Mouse (Mus musculus) layer of hippocampus, postnatal 14 days (tissue): ENCODE measurements around the gene Tcp10c. TPM values are rescaled to one million over a fixed set of nuclear protein-coding genes. Genes with fewer than 3 reads are reported as not detected.
"Not testable (repeated sequence)": the region's sequence is repeated elsewhere in the genome, so short reads cannot be mapped to it uniquely, and the experiment has no call there.

Experiments
- DNase-seq, 2 experiments: peaks; one replicate each; pipeline ENCODE4 v3.0.0; 2021 to 2022; ENCODE audit warnings: low spot score in 2 of 2, mixed read lengths in 1 of 2
- long read RNA-seq, 2 experiments: library from polyadenylated mRNA; stranded (forward); transcript quantifications; one replicate each; pipeline ENCODE4 v2.0.0; 2021
- total RNA-seq, 2 experiments: library from RNA; stranded (reverse); gene quantifications; 2 replicates each; pipeline ENCODE4 v1.2.3; 2021

Gene Tcp10c
- under 1 TPM in 1 of 2 experiments, not detected in 1; 0.21 TPM for total RNA-seq
- long read RNA-seq, experiment 1: 0 reads
- long read RNA-seq, experiment 2: 0 reads

DNA sequence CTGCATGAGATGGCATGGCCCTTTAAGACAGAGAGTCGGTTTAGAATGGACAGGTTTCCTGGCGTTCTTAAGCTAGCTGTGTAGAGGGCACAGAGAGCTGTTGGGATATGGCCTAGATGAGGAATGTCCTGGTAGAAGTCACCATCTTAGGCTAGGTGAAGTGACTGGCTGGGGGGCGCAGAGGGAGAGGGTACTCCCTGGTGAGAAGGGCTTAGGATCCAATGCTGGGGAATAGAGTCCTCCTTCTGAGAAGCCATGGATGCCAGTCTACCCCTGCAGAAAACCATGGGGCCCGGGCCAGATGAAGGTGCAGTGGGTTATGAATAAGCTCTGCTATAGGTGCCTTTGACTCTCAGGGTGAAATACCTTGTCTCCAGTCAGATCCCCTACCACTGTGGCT is at the start of gene Tcp10c:
Tcp10c (plus strand) TSS at position 52 of the 400 bp plus-strand sequence.
- not testable (repeated sequence) for DNase-seq

GRCm38 (mm10) chr17:13307852-13308251 is 46.5 kb upstream of the Tcp10c start:
- DNase-seq: not testable (repeated sequence)

- peak in 1 of 2 experiments; percentile 13 for DNase-seq
Measured at GRCm38 (mm10) chr17:13308344-13308743, 46.0 kb upstream of the Tcp10c start.

- DNase-seq: not testable (repeated sequence)
Measured at GRCm38 (mm10) chr17:13308746-13309145, 45.6 kb upstream of the Tcp10c start.

DNA sequence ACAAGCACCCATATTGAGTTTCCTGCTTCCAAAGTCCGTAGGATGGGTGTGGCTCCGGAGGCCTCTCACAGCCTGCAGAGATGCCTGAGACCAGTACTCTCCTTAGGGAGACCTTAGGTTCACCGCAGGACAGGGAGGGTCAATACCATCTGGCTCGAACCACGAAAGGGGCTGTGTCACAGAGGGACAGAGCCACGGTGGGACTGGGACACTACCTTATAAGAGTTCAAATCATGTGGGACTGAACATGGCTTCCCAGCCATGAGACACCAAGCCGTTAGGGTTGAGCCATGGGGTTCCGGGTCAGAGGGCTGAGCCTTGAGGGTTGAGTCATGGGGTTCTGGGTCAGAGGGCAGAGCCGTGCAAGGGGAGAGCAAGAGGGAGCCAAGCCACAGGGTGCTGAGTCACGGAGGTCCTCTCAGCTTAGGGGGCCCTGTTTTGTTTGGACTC is 45.2 kb upstream of the Tcp10c start:
- not testable (repeated sequence) for DNase-seq

- DNase-seq: not testable (repeated sequence)
Measured at GRCm38 (mm10) chr17:13329967-13330366, 24.4 kb upstream of the Tcp10c start.

DNA sequence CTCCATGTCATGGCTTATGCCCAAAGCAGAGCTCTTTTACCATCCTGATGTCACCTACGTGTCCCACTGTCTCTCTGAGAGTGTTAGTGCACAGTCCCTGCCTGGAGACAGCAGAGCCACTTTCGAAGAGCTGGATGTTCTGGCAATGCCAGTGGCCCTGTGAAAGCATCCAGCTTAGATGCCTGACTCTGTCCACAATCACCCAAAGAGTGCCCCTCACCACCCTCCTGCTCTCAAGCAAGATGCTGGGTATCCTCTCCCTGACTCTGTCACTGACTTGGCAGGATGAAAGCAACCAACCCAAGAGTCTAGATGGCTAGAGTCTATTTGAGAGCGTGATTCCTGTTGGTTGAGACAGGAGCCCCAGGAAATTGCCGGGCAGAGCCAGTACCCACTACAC is 23.2 kb upstream of the Tcp10c start:
- not testable (repeated sequence) for DNase-seq

GRCm38 (mm10) chr17:13332496-13332895 is 21.9 kb upstream of the Tcp10c start:
- DNase-seq: not testable (repeated sequence)

GRCm38 (mm10) chr17:13336979-13337749 is 17.2 kb upstream of the Tcp10c start:
- peak; percentile 64 to 70 for DNase-seq

DNA sequence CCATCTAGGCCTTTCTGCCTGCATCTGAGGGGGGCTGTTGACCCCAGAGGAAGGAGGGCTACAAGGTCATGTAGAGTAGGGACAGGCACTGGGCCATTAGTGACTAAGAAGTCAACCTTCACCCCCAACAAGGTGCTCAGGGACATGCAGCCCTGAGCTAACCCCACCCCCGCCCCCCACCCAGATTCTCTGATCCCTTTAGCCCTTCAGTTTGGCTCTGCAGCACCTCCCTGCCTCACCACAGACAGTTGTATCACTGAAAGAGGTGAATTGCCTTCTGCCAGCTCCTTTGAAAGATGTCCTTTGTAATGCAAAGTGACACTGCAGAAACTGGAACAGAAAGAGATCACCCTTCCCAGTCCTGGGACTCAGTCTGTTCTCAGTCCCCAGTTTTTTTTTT is 16.4 kb upstream of the Tcp10c start:
- DNase-seq: not testable (repeated sequence)

- DNase-seq: not testable (repeated sequence)
Measured at GRCm38 (mm10) chr17:13340071-13340470, 14.3 kb upstream of the Tcp10c start.

DNA sequence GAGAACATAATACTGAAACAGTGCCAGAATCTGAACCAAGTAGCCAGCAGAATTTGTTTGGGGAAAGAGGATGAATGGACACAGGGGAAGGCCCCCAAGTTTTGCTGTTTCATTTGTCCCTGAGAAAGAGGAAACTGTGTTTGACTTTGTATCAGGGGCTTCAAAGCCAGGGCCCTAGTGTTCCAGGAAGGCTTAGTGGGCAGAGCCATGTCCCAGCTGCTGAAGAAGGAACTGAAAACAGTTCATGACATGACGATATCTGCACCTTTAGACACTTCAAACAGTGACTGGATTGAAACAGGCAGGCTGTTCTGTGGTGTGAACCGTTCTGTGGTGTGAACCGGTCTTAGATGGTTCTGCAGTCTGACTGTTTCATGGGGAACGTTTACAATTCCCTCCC is 8.4 kb upstream of the Tcp10c start:
- DNase-seq: not testable (repeated sequence)

DNA sequence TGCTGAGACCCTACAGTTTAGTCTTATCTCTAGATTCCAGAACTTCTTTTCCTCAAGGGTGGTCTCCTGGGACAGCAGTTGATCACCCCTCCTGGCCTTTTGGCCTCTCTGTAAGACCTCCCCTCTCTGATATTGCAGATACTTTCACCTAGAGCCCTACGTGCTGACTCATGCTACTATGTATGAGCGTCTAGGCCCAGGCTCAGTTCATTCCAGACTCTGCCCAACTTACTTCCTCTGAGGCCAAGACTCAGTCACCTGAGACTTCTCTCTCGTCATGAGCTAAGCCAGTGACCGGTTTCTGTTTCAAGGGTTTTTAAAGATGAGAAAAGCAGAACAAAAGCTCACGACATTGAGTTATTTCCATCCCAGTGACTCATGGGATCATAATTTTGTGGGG is 4.8 kb upstream of the Tcp10c start:
- DNase-seq: not testable (repeated sequence)

DNA sequence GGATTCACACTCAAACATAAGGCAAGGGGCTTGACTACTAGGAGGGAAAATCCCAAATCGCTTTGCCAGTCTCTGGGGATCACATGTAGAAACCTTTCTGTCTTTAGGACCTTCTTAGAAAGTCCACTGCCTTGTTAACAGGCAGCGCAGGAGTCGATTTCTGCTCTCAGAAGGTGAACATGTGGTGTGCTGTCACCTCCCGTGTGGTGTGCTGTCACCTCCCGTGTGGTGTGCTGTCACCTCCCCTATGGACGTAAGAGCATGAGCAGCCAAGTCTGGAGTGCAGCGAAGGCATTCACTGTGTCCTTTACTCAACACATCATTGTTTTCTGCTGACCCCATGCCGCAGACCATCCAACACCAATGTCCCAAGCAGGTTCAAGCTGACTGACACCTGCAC is 1.1 kb upstream of the Tcp10c start:
- not testable (repeated sequence) for DNase-seq

GRCm38 (mm10) chr17:13362489-13362888 is 8.1 kb downstream of the Tcp10c start:
- not testable (repeated sequence) for DNase-seq

GRCm38 (mm10) chr17:13363773-13364172 is 9.4 kb downstream of the Tcp10c start:
- not testable (repeated sequence) for DNase-seq

DNA sequence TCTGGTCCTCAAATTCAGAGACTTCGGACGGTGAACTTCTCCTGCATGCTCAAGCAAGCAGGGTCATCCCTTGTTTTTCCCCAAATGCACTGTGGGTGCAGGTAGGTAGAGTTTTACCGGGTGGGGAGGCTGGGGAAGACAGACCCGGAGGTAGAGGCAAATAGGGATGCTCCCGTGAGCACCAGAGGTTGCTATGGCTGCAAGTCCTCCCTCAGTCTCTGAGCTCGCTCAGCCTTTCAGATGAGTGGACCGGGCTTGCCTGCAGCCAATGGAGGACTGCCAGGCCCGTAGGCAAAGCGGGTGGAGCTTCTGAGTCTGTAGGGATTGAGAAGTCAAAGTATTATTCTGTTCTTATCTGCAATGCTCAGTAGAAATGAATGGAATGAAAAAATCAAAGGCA is 9.8 kb downstream of the Tcp10c start:
- DNase-seq: not testable (repeated sequence)

GRCm38 (mm10) chr17:13367181-13367580 is 12.8 kb downstream of the Tcp10c start:
- not testable (repeated sequence) for DNase-seq

DNA sequence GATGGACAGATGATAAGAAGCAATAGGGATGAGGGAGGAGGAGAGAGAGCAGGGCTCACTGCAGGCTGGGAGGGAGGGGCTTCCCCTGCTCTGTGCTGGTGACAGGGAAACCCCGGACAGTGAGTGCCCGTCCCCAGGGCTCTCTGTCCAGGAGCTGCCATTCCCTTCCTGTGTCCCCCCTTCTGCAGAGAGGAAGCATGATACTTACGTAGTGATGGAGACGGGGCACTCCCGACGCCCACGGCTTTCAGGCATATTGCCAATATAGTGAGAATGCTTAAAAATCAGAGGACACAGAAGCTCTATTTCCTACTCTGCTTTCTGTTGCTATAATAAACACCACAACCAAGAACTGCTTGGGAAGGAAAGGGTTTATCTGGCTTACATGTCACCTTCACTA is 14.3 kb downstream of the Tcp10c start:
- DNase-seq: peak; percentile 10 to 19

DNA sequence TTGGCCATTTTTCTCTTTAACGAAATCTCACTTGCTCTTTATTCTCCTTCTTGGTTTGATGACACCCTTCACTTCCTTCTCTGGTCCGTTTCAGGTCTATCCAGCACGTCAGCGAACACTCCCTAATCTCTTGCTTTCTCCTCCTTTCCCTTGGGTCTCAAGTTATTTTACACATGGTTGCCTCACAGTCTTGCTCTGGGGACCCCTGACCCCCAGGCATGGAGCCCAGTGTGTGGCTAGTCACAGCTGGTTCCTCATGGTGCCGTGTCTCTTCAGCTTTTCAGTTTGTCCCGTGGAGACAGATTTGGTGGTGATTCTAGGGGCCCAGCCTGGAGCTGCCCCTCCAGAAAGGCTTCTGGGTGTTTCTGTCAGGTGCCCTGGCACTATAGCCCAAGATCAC is 16.4 kb downstream of the Tcp10c start:
- DNase-seq: not testable (repeated sequence)

DNA sequence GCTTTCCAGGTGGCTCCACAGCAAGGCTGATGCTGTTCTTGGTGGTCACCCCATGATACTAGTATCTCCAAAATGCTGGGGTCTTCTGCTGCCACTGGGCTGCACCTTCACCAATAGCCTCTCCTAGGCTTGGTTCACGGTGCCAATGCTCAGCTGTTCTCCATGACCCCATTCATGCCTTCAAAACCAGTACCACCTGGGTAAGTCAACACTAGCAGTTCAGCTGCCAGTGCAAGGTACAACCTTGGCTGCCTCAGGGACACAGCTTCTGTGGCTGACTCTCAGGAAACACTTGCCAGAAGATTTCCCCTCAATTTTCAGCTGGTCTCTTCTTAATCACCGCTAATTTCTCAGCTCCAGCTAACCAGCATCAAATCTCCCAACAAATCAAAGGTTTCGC is 24.0 kb downstream of the Tcp10c start:
- DNase-seq: not testable (repeated sequence)

- not testable (repeated sequence) for DNase-seq
Measured at GRCm38 (mm10) chr17:13379951-13380615, 25.7 kb downstream of the Tcp10c start.
